Mouse (Mus musculus): ENCODE results near the gene Znrf2.

GRCm38 (mm10) chr6:54794991-54795390, 21.7 kb upstream of the Znrf2 start:
- no peak for TF ChIP-seq CTCF (IDR thresholded peaks at IDR 0.05; ENCODE audit: low read depth)
- TF ChIP-seq EP300 (IDR thresholded peaks at IDR 0.05; ENCODE audit: low read depth): no peak

Measured in liver, embryonic 14.5 days (tissue).